Mouse (Mus musculus) layer of hippocampus, adult 18-20 months (tissue): Measurements from ENCODE around the gene Gm9887. TPM values are rescaled to one million over a fixed set of nuclear protein-coding genes. Genes with fewer than 3 reads are reported as not detected.
A peak's percentile ranks its signal among the peaks of the same experiment; 100 is the strongest.
"Not testable (repeated sequence)": the region's sequence is repeated elsewhere in the genome, so short reads cannot be mapped to it uniquely, and the experiment has no call there.

Experiments used
- DNase-seq, 2 experiments: peaks; one replicate each; pipeline ENCODE4 v3.0.0; 2022; ENCODE audit warnings: low spot score in 2 of 2
- total RNA-seq, 2 experiments: library from RNA; stranded (reverse); gene quantifications; 2 replicates each; pipeline ENCODE4 v1.2.3; 2021

Gm9887 gene
- total RNA-seq, 2 experiments from 2014 or later, result not detected

DNA sequence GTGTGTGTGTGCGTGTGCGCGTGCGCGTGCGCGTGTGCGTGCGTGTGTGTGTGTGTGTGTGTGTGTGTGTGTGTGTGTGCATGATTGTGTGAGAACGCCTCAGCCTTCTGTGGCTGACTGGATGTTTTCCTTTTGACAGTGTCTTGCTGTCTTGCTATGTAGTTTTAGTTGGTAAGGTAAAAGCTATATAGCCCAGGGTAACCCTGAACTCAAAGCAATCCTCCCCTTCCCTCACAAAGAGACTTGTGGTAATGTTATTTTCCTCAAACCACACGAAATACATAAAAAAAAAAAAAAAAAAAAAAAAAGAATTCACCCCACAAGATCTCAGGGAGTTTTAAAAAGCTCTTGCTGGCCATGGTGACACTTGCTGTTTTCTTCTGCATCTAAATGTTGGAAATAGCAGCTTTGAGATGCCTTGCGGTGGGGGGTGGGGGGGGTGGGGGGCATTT lies 14.0 kb upstream of the Gm9887 start:
- not testable (repeated sequence) for DNase-seq

DNA sequence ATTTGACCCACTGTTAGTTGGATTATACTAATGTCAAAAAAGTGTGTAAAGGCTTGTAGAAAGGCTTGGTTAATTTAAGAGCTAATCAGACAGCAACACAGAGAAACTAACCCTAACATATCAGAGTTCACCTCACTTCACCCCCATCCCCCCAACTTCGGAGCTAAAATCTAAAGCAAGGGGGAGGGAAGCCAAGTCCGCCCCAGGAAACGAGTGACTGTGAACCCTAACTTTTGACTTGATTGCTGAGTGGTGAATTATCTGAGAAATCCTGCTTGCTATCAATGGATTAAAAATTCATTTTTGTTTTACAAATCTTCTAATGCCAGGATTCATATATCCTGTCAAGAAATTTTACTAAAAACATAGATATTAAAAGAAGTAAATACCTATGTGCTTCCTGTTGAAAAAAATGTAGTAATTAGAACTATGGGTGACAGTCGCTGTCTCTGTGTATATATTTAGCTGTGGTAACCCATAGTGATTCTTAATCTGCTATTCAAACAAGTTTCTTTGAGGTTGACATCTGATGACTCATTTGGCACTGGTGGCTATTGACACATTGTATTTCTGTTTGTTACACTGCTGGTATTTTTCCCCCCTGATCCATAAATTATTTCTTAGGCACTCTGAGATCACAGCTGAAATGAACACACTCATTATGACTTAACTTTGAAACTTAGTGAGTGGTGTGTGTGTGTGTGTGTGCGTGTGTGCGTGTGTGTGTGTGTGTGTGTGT lies 13.5 kb upstream of the Gm9887 start:
- DNase-seq, result no peak

DNA sequence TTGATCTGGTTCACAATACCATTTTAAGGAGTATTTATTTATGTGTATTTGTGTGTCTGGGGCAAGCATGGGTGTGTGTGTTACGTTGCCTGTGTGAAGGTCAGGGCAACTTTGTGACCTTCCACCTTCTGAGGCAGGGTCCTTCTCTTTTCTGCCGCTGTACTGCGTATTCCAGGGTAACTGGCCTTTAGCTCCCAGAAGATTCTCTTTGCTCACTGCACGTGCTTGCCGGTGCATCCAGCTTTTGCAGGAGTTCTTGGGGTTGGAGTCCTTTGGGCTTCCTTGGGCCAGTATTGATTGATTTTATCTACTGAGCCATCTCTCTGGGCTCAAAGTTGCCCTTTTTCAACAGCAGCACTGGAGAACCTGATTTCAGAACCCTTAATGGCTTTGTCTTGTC lies 12.3 kb upstream of the Gm9887 start:
- DNase-seq, result no peak

DNA sequence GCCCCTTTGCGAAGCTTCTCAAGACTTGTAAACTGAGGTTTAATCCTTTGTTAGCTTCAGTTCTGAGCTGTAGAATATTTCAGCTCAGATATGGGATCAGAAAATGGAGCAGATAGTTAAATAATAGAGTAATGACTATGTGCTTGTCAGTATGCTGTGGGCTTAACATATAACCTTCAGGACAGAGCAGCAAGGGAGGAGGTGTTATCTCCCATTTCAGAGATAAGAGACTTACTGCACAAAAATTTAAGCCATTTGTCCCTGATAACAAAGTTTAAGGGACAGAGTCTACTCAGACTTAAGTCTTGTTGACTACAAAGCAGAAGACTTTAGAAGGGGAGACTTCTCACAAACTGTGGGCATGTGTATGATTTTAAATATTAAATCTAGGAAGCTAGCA lies 10.6 kb upstream of the Gm9887 start:
- DNase-seq, result no peak

DNA sequence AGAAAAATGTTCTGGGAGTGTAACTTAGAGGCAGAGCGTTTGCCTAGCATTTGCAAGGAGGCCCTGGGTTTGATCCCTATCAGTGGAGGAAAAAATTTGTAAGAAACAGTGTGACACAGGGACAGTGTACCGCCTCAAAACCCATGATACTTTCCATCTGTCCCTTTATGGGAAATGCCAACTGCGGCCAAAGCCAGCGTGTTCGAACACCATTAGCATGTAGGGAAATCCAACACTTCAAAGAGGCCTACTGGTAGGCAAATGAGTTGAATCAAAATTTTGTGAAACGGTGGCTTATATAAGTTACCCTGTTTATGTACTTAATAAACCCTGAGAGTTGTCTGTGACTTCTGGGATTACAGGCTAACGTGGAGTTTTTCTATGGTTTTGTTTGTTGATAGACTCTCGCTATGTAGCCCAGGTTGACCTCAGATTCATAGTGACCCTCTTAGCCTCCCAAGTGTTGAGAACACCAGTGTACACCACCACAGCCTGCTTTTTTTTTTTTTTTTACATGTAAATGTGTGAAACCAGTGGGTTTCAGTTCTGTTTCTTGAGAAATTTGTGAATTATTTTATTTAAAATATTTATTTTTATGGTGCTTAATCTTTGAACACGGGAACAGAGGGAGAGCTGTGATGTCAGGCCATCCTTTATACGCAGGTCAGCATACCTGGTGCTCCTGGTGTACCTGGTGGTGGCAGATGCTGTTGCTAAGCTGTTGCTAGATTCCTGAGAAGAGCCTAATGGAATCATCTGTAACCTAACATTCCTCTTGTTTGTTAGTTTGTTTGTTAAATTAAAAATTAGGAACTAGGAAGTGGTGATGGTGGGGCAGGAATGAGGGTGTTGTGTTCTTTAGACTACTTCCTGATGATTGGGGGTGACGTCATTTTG lies 6.5 kb upstream of the Gm9887 start:
- DNase-seq, result no peak

DNA sequence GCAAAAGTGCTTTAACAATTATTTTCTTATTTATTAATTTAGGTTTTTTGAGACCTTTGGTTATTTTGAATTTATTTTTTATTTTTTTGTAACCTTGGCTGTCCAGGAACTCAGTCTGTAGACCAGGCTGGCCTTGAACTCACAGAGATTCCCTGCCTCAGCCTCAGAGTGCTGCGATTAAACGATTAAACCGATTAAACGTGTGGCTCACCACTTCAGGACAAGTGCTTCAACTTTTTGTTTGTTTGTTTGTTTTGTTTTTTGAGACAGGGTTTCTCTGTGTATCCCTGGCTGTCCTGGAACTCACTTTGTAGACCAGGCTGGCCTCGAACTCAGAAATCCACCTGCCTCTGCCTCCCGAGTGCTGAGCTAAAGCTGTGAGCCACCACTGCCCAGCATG lies 5.4 kb upstream of the Gm9887 start:
- not testable (repeated sequence) for DNase-seq

DNA sequence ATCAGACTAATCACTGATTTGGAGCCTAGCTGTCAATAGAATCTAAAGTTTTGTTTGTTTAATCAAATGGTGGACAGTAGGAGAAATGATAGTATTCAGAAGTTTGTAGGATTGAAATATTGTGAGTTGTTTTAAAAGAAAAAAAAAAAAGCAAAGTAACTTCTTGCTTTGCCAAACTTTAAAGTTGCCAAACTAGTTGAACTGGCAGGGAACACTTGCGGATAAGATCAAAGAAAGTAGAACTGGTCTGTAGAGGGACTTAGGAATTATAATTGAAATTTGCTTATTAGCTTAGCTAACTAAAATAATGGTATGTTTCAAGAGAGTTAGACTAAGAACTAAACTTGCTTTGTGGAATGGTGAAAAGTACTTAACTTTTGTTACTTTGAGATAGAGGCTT lies 4.9 kb upstream of the Gm9887 start:
- no peak for DNase-seq

DNA sequence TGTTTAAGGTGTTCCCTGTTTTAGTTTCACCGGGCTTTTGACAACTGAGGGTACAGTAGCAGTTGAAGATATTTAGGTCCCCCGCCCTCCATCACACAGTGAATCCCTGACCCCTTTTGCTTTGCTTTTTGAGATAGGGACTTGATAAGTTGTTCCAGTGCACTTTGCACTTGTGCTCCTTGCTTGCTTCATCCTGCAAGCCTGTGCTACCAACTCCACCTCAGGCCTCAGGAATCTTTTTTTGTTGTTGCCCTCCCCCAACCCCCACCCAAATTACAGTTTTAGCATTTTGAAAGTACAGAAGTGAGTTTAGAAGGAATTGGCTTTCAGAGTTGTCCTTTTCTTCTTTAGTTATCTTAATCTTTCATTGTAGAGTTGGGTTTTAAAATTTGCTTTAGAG lies 3.9 kb upstream of the Gm9887 start:
- no peak for DNase-seq

DNA sequence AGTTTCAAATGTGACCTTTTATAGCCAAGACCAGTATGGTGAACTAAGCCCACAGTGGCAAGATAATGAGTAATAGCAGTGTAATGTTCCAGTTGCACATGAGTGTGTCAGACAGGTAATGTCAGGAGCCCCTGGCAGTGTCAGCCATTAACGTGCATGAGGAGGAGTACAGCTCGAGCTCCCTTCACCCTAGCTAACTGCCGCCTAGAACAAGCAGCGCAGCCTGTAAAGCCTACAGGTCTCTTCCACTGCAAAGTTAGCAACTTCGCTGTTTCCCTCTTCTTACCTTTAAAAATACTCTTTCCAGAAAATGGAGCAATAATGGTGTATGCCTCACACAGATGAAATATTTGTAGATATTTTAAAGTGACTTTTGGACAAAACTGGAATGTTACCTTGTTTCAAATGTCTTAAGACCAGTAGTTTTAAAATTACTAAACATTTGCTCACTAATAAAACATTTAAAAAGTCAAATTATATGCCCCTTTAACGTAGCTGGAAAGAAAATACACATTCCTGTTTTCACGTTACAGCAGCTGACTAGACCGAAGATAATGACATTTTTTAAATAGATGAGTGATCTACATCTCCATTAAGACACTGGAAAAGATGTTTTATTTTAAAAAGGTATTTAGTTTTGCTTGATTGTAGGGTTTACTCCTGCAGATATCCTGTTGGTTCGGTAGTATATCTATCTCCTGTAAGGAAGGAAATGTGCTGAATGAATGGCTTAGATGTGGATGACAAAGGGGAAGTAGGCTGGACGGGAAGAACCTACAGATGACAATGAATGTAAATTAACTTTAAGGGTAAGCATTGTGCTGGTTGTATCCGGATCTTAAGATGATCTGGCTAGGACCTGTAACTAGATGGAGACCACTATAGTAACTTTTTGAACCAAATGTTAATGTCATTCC lies 1.9 kb upstream of the Gm9887 start:
- DNase-seq, result no peak

DNA sequence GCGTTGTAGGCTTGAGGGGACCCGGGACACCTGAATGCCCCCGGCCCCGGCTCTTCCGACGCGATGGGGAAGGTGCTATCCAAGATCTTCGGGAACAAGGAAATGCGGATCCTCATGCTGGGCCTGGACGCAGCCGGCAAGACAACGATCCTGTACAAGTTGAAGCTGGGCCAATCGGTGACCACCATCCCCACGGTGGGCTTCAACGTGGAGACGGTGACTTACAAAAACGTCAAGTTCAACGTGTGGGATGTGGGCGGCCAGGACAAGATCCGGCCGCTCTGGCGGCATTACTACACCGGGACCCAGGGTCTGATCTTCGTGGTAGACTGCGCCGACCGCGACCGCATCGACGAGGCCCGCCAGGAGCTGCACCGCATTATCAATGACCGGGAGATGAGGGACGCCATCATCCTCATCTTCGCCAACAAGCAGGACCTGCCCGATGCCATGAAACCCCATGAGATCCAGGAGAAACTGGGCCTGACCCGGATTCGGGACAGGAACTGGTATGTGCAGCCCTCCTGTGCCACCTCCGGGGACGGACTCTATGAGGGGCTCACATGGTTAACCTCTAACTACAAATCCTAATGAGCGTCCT lies 573 bp upstream of the Gm9887 start:
- DNase-seq, result no peak

DNA sequence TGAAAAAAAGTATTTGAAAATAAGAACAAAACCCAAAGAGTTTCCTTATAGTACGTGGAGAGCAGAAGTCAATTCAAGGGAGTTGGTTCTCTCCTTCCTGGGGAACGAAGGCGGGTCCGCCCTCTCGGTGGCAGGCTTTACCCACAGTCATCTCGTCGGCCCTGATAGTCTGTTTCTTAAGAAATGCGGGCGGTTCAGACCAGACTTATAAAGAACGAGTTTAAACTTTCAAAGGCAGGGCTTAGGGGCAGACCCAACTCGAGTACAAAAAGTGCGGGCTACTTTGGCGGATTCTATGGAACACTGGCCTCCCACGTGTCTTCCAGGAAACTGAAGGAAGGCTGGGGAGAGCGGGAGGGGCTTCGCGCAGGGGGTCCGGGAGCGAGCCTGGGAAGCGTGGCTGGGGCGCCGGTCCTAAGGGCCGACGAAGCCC lies 821 bp downstream of the Gm9887 start:
- DNase-seq, result no peak

DNA sequence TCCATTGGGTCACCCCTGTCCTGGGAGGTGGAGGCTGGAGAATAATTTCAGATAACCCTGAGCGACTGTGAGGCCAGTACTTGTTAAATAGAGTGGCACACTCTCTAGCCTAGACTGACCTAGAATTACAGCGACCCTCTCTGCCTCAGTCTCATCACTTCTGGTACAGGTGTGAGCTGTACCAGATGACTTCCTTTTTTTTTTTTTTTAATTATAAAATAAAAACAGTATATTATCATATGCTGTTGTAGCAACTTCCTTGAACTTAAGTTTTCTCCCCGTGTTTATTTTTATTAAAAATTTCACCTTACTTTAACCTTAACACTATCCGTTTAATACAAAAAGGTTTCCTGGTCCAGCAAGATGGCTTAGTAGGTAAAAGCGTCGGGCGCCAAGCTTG lies 1.3 kb downstream of the Gm9887 start:
- DNase-seq, result no peak

DNA sequence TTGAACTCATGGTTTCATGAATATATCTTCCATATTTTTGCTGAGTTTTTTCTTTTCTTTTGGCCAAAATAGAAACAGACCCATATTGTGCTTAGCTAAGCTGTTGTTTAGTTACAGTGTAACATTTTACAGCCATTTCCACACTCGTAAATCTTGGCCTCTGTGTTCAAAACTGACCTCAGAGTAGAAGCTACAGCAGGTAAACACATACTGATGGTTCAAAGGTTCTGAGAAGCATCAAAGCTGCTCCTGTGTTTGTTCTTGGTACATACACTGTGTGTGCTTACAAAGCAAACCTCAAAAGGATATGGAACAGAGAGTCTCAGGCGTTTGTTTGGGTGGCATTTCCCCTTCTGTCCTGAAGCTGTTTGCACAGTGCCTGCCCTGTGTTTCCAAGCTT lies 4.7 kb downstream of the Gm9887 start:
- no peak for DNase-seq

DNA sequence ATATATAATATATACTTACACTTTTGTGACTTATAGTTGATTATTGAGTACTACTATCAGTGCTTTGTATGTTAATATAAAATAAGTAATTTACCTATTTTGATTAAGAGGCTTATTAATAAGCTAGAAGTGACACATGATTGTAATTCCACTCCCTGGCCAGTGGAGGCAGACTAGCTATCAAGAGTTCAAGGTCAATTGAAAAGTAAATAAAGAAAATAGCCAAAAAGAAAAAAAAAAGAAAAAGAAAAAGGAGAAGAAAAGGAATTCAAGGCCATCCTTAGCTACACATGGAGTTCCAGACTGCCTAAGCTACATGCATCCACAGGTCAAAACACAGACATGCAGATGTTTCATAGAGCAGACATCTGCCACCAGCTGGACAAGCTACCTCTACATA lies 5.8 kb downstream of the Gm9887 start:
- DNase-seq, result no peak

DNA sequence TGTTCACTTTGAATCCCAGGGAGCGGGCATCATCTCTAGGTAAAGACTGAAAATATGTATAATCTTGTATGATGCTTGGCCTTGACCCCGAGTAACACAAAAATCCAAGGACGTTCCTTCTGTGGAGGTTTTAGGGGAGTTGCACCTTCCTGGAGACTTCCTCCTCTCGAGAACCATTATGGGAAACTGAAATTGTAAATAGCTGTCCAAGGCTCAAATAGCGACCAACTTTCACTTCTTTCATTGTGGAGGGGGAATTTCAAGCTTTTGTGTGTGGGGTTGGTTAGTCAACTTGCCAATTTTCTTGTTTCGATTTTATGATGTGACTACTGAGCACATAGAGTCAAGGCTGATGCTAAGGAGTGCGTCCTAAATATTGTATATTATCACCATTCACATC lies 6.5 kb downstream of the Gm9887 start:
- DNase-seq, result no peak

DNA sequence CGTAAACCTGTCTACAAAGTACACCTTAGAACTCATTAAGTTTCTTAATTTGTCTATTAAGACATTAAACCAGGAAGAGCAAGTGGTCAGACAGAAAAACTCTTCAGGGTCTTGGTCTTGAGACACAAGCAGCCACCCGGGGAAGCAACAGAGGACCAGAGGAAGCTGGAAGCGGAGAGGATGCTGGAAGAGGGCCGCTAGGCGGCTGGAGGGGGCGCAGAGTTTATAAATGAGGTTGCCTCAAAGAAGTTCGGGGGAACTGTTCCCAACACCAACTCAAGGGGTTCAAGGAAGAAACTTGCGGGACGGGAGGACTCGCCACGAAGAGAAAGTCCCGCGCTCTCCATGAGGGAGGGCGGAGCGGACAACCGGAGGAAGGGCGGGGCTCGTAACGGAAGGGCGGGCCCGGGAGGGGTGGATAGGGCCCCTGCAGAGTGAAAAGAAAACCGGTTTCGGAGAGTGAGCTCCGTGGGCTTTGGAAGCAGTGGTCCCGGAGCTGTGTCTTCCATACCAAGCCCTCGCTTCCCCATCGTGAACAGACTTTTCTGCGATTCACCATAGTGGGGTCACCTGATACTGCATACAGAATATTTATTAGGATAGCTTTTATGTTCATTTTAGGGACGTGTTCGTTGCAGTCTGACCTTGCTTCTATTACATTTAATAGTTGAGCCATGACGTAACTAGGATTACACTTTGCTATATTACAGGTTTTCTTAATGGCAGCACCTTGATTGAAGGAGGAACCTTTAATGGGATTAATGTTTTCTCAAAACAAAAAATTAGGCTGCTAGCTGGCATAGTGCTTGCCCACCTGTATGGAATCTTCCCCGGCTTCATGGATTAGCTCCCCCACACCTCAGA lies 8.1 kb downstream of the Gm9887 start:
- peak; percentile 25 to 74 for DNase-seq

DNA sequence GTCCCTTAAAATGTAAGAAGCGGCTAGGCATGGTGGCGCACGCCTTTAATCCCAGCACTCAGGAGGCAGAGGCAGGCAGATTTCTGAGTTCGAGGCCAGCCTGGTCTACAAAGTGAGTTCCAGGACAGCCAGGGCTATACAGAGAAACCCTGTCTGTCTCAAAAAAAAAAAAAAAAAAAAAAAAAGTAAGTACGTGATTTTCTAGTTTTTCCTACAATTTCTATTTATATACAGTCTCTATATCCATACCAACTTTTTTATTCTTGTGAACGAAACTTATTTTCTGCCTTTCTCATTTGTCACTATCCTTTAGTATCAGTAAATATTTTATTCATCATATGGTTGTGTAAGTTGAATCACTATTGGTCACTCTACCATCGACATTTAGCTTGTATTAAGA lies 9.1 kb downstream of the Gm9887 start:
- not testable (repeated sequence) for DNase-seq

DNA sequence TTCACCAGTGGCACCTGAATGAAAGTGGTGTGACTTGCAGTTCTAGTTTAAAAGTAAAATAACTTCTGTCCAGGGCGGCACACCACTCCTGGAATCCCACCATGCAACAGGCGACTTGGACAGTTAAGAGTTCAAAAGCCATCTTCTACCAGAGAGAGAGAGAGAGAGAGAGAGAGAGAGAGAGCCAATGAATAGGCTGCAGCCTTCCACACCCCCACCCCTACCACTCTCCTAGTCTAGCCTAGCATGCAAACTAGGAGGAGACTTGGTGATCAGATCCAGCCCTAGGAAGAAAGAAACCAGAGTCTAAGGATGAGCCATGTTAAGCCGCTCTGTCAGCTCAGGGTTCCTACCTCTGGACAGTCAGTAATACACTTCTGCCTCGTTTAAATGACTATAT lies 9.9 kb downstream of the Gm9887 start:
- DNase-seq, result no peak

DNA sequence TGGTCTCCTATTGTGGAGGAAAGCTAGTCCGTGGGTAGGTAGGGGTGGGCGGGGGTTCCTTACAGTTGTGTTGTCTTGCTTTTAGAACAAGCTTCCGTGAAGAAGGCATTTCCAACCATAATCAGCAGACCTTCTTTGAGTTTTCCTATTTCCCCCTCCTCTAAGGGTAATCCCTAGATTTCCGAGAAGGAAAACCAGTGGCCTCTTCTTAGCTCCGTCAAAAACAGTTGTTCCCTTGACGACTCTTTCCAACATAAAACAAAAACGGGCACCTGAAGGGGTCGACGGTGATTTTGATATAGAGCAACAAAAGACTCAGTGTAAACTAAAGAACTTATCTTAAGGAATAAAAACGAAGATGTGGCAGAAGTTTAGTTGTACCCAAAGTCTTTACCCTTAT lies 10.3 kb downstream of the Gm9887 start:
- no peak for DNase-seq
